Mouse (Mus musculus) hindbrain, embryonic 15.5 days (tissue): ENCODE results near the gene Ankfn1. TPM values are rescaled to one million over a fixed set of nuclear protein-coding genes. Genes with fewer than 3 reads are reported as not detected.

ENCODE experiments used
- ATAC-seq: fragments of 200-750 bp; cut with Nextera tagmentation; 2 replicates; pipeline ENCODE4 v1.8.0; 2017; ENCODE audit warnings: low read depth, moderate number of reproducible peaks, moderate TSS enrichment; ENCODE audit not compliant: low FRiP score
- H3K27ac ChIP-seq: fragments of 300-500 bp; sonication (generic); replicated peaks from 2 replicates; pipeline ENCODE4 v1.5.1; 2015; ENCODE audit warnings: mild to moderate bottlenecking, inconsistent platforms
- H3K27me3 ChIP-seq: fragments of 300-500 bp; sonication (generic); 2 replicates; pipeline ENCODE4 v1.6.1; 2015; ENCODE audit warnings: control low read depth, inconsistent platforms
- H3K36me3 ChIP-seq: fragments of 300-500 bp; sonication (generic); 2 replicates; pipeline ENCODE4 v1.6.1; 2015; ENCODE audit warnings: control low read depth, inconsistent platforms
- H3K4me1 ChIP-seq: fragments of 300-500 bp; sonication (generic); replicated peaks from 2 replicates; pipeline ENCODE4 v1.6.1; 2015; ENCODE audit warnings: control low read depth, inconsistent platforms
- H3K4me2 ChIP-seq: fragments of 300-500 bp; sonication (generic); 2 replicates; pipeline ENCODE4 v1.6.1; 2015; ENCODE audit warnings: moderate library complexity, mild to moderate bottlenecking, inconsistent platforms
- H3K4me3 ChIP-seq: fragments of 300-500 bp; sonication (generic); 2 replicates; pipeline ENCODE4 v1.5.1; 2015; ENCODE audit warnings: mild to moderate bottlenecking, inconsistent platforms
- H3K9ac ChIP-seq: fragments of 300-500 bp; sonication (generic); 2 replicates; pipeline ENCODE4 v1.6.1; 2015; ENCODE audit warnings: inconsistent platforms
- H3K9me3 ChIP-seq: fragments of 300-500 bp; sonication (generic); 2 replicates; pipeline ENCODE4 v1.6.1; 2016; ENCODE audit warnings: control low read depth, inconsistent platforms
- WGBS: fragments of 180-500 bp; shearing (Covaris S2); methylation state at CpG from one replicate; pipeline ENCODE4 v1.1.7; 2015; 5-methylcytosine and 5-hydroxymethylcytosine counted together
- polyA plus RNA-seq: library from polyadenylated mRNA; unstranded; fragments of >200 nt; fragmentation: Nextera tagmentation; extraction: Ambion mirVana; gene quantifications from 2 replicates; pipeline ENCODE4 v1.2.1, GENCODE M21; 2015

The Ankfn1 gene
- polyA plus RNA-seq, 1 experiment from 2014 or later: 4.2 TPM

GRCm38 (mm10) chr11:89608071-89608470 lies 169.4 kb downstream of the Ankfn1 start:
- H3K4me3 ChIP-seq: no peak overlapping the region
- ATAC-seq: no peak
- H3K9ac ChIP-seq: no peak overlapping the region
- H3K9me3 ChIP-seq: no peaks in the 10 kb centered on the region
- H3K36me3 ChIP-seq: no peaks in the 10 kb centered on the region
- no peak overlapping the region for H3K27ac ChIP-seq
- no peak overlapping the region for H3K4me2 ChIP-seq
- no peaks in the 10 kb centered on the region for H3K27me3 ChIP-seq
- WGBS: 70% methylated on average over 7 of the region's 7 CpGs
- H3K4me1 ChIP-seq: no peaks in the 10 kb centered on the region

DNA sequence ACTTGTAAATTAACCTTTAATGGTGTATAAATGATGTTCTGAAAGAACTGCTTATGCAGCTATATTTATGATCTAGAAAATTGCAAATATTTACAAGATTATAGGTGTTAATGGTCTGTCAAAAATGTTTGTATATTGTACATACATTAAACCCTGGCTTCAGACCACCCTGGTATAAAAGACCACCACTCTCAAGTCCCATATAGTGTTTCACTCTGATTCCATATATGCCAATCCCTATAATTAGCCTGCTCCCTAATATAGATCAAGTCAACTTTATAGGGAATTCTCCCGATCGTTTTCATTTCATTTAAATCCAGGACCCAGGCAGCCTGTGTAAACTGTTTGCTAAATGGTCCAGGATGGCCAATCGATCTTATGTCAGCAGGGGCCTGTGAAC lies 170.2 kb downstream of the Ankfn1 start:
- H3K4me2 ChIP-seq: no peak overlapping the region
- ATAC-seq: no peak
- H3K27me3 ChIP-seq: no peaks in the 10 kb centered on the region
- H3K9me3 ChIP-seq: no peaks in the 10 kb centered on the region
- no peak overlapping the region for H3K27ac ChIP-seq
- H3K4me1 ChIP-seq: no peaks in the 10 kb centered on the region
- no peak overlapping the region for H3K9ac ChIP-seq
- no peaks in the 10 kb centered on the region for H3K36me3 ChIP-seq
- no peak overlapping the region for H3K4me3 ChIP-seq
- 73% methylated on average over 3 of the region's 3 CpGs for WGBS

DNA sequence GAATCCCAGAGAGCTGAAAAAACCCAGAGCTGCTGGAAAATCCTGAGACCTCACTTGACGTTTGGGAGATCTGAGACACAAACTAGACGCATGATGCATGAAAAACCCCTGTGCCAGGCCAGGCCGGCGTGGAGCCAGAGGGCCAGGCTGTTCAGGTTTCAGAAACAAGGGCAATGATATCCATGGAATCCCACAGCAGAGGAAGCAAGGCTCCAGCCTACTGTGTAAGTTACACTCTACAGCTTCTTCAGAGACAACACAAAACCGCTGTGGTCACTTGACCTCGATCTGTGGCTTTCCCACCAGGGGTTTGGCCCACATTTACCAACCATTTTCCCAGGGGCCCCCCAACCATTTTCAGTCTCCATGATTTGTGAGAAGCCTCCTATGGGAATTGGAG lies 171.1 kb downstream of the Ankfn1 start:
- Histone ChIP-seq H3K9ac (no peak overlapping the region), H3K9me3 (no peaks in the 10 kb centered on the region), H3K36me3 (no peaks in the 10 kb centered on the region), H3K27me3 (no peaks in the 10 kb centered on the region), H3K4me2 (no peak overlapping the region), H3K4me3 (no peak overlapping the region), H3K4me1 (no peaks in the 10 kb centered on the region), H3K27ac (no peak overlapping the region)
- 83% methylated on average over 6 of the region's 6 CpGs for WGBS
- no peak for ATAC-seq

GRCm38 (mm10) chr11:89602966-89603365 lies 174.5 kb downstream of the Ankfn1 start:
- no peak overlapping the region for H3K4me2 ChIP-seq
- no peaks in the 10 kb centered on the region for H3K27me3 ChIP-seq
- H3K4me1 ChIP-seq: no peaks in the 10 kb centered on the region
- ATAC-seq: no peak
- 85% methylated on average over 5 of the region's 5 CpGs for WGBS
- no peak overlapping the region for H3K4me3 ChIP-seq
- no peaks in the 10 kb centered on the region for H3K9me3 ChIP-seq
- H3K9ac ChIP-seq: no peak overlapping the region
- H3K27ac ChIP-seq: no peak overlapping the region
- H3K36me3 ChIP-seq: no peaks in the 10 kb centered on the region

DNA sequence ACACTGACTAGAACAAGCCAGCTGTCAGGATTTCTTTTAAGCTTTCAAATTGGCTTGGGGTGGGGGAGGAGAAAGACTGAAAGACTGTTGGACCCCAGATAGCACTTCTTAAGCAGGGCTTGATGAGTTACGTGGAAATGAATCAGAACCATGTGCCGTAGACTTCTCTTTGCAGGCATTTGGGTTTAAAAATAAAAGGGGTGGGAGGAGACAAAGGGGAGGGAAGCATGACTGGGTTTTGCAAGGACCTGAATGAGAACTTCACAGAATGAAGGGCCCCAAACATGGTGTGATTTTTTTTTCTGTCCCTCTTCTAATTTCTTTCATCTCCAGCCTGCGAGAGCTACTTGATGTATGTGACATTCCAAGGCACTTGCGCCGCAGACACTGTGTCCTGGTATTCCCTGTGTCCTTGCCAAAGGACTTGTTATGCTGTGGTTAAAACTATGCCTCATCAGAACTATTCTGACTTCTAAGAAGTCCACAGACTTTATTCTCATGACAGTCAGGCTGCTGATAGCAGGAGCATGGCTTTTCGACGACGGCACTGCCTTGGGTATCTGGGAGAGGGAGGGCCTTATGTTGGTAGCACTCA lies 176.4 kb downstream of the Ankfn1 start:
- Histone ChIP-seq H3K4me3 (no peak overlapping the region), H3K9ac (no peak overlapping the region), H3K4me2 (no peak overlapping the region), H3K36me3 (no peaks in the 10 kb centered on the region), H3K27me3 (no peaks in the 10 kb centered on the region), H3K27ac (no peak overlapping the region), H3K4me1 (no peaks in the 10 kb centered on the region), H3K9me3 (no peaks in the 10 kb centered on the region)
- WGBS: 86% methylated on average over 8 of the region's 8 CpGs
- ATAC-seq: no peak

DNA sequence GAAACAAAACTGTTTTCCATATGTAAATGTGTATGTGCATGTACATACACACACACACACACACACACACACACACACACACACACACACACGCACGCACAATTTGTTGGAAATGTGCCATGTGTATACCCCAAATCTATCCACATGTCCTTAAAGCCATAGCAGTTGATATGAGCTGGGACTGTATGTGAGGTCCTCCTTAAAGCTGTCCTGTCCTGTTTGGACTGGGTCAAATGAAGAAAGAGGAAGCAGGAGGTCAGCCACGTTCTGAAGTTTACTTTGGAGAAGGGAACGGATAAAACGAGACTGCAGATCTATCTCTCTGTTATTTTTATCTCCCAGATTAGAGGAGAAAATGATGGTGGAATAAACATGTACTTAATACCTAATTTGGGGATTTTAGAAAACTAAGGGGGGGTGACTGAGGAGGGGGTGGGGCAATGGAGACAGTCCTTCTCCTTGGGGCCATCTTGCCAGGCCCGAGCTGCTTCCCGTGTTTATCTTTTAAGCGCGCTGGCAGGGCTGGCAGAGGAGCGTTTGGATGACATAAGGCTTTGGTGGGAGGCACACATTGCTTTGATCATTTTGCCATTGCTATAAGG lies 187.1 kb downstream of the Ankfn1 start:
- no peak overlapping the region for H3K27ac ChIP-seq
- H3K27me3 ChIP-seq: no peaks in the 10 kb centered on the region
- H3K9ac ChIP-seq: no peak overlapping the region
- no peaks in the 10 kb centered on the region for H3K4me1 ChIP-seq
- no peak overlapping the region for H3K4me2 ChIP-seq
- no peaks in the 10 kb centered on the region for H3K36me3 ChIP-seq
- WGBS: 82% methylated on average over 10 of the region's 10 CpGs
- H3K4me3 ChIP-seq: no peak overlapping the region
- ATAC-seq: no peak
- H3K9me3 ChIP-seq: no peaks in the 10 kb centered on the region

- Histone ChIP-seq H3K9me3 (no peaks in the 10 kb centered on the region), H3K36me3 (no peaks in the 10 kb centered on the region), H3K4me3 (no peak overlapping the region), H3K9ac (no peak overlapping the region), H3K4me2 (no peak overlapping the region), H3K27ac (no peak overlapping the region), H3K27me3 (no peaks in the 10 kb centered on the region), H3K4me1 (no peaks in the 10 kb centered on the region)
- no peak for ATAC-seq
- 57% methylated on average over 2 of the region's 2 CpGs for WGBS
Measured at GRCm38 (mm10) chr11:89586341-89586740, 191.1 kb downstream of the Ankfn1 start.

DNA sequence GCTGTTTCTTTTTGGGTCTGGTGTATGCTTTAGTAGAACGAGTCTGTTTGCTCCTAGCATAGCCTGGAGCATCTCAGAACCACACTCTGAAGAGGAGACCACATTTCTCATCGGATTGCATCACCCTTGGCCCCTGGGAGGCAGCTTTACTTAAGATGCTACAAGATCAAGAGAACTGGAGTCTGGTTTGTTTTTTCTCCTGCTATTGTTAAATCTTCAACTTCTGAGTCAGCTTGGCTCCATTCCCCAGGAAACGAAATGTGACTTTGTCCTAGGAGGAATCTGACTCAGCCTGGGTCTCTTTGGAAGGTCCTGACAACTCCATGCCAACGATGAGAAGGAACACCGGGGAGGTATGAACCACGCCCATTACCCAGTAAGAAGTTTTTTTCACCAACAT lies 197.6 kb downstream of the Ankfn1 start:
- H3K9me3 ChIP-seq: no peaks in the 10 kb centered on the region
- H3K4me3 ChIP-seq: no peak overlapping the region
- no peaks in the 10 kb centered on the region for H3K27me3 ChIP-seq
- no peak overlapping the region for H3K4me2 ChIP-seq
- no peak for ATAC-seq
- no peaks in the 10 kb centered on the region for H3K4me1 ChIP-seq
- WGBS: 84% methylated on average over 6 of the region's 6 CpGs
- no peak overlapping the region for H3K9ac ChIP-seq
- no peak overlapping the region for H3K27ac ChIP-seq
- no peaks in the 10 kb centered on the region for H3K36me3 ChIP-seq

DNA sequence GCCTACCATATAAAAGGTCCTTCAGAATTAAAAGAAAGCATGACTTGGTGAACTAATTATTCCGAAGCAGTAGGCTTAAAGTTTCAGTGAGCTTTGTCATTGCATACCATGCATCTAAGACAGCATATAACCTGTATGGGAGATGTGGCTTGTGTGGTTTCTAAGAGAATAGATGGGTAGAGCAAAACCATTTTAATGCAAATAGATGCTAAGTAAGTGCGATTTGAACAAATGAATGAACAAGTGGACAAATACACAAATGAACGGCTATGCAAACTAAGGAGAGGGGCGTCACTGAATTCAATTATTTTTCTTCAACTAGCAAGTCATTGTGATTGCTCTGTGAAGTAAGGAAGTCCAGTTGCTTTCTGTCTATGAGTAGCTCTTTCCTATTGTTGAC lies 198.3 kb downstream of the Ankfn1 start:
- Histone ChIP-seq H3K27me3 (no peaks in the 10 kb centered on the region), H3K9ac (no peak overlapping the region), H3K27ac (no peak overlapping the region), H3K9me3 (no peaks in the 10 kb centered on the region), H3K4me1 (no peaks in the 10 kb centered on the region), H3K4me3 (no peak overlapping the region), H3K4me2 (no peak overlapping the region), H3K36me3 (no peaks in the 10 kb centered on the region)
- no peak for ATAC-seq
- WGBS: 57% methylated on average over 4 of the region's 4 CpGs

GRCm38 (mm10) chr11:89574269-89574838 lies 203.1 kb downstream of the Ankfn1 start:
- Histone ChIP-seq H3K4me1 (no peaks in the 10 kb centered on the region), H3K9me3 (no peaks in the 10 kb centered on the region), H3K9ac (no peak overlapping the region), H3K4me2 (no peak overlapping the region), H3K27me3 (no peaks in the 10 kb centered on the region), H3K4me3 (no peak overlapping the region), H3K36me3 (no peaks in the 10 kb centered on the region), H3K27ac (no peak overlapping the region)
- no peak for ATAC-seq
- 78% methylated on average over 11 of the region's 11 CpGs for WGBS

DNA sequence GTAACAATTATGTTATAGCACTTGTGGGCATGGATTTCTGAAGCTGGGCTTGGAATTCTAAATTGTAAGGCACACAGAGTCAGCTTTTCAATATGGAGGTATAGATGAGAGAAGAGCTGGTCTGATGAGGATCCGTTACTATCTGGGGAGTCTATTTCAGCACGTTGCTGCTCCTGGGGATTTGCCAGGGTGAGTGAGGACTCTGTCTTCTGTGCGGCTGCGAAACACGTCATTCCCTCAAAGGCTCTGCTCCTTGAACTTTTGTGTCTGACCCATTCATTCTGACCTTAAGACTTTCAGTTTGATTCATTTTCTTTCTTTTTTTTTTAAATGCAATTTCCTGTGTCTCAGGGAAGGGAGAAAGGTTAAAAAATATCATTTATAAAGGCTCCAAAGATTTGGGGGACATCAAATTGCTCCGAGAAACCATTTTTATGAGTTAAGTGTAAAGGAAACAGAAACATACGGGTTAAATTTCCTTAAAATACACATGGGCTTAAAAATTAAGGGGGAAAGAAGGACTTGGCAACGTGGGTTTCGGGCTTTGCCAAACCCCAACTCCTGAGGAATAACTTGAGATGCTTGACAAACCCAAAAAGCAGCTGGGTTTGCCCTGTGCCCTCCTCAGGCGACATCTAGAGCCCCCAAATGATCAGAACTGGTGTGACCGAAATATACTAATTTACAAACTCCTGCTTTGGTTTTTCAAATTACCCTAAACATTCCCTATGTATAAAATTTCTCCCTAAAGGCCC lies 207.9 kb downstream of the Ankfn1 start:
- Histone ChIP-seq H3K9ac (no peak overlapping the region), H3K36me3 (no peaks in the 10 kb centered on the region), H3K27ac (no peak overlapping the region), H3K27me3 (no peaks in the 10 kb centered on the region), H3K4me3 (no peak overlapping the region), H3K4me1 (no peaks in the 10 kb centered on the region), H3K9me3 (no peaks in the 10 kb centered on the region), H3K4me2 (no peak overlapping the region)
- ATAC-seq: no peak
- WGBS: 74% methylated on average over 11 of the region's 11 CpGs

GRCm38 (mm10) chr11:89568246-89568645 lies 209.2 kb downstream of the Ankfn1 start:
- no peak for ATAC-seq
- no peak overlapping the region for H3K27ac ChIP-seq
- H3K27me3 ChIP-seq: no peaks in the 10 kb centered on the region
- H3K4me1 ChIP-seq: no peaks in the 10 kb centered on the region
- H3K4me3 ChIP-seq: no peak overlapping the region
- H3K9me3 ChIP-seq: no peaks in the 10 kb centered on the region
- no peak overlapping the region for H3K4me2 ChIP-seq
- H3K9ac ChIP-seq: no peak overlapping the region
- no peaks in the 10 kb centered on the region for H3K36me3 ChIP-seq
- WGBS: 92% methylated on average over 4 of the region's 4 CpGs
